Mouse (Mus musculus) activated CD4-positive, CD25-positive, alpha-beta regulatory T cell (primary cell): ENCODE results near the gene Mcrs1. TPM values are rescaled to one million over a fixed set of nuclear protein-coding genes. Genes with fewer than 3 reads are reported as not detected.

Experiments
- polyA plus RNA-seq, 2 experiments: library from polyadenylated mRNA; unstranded; fragments of 100-300 nt; shearing (Covaris generic); gene quantifications; one replicate each; pipeline ENCODE4 v1.2.1; 2017

Gene Mcrs1
- 100 to 1,000 TPM in 1 of 2 experiments, 10 to 100 TPM in 1; 99.5 to 122 TPM for polyA plus RNA-seq

DNA sequence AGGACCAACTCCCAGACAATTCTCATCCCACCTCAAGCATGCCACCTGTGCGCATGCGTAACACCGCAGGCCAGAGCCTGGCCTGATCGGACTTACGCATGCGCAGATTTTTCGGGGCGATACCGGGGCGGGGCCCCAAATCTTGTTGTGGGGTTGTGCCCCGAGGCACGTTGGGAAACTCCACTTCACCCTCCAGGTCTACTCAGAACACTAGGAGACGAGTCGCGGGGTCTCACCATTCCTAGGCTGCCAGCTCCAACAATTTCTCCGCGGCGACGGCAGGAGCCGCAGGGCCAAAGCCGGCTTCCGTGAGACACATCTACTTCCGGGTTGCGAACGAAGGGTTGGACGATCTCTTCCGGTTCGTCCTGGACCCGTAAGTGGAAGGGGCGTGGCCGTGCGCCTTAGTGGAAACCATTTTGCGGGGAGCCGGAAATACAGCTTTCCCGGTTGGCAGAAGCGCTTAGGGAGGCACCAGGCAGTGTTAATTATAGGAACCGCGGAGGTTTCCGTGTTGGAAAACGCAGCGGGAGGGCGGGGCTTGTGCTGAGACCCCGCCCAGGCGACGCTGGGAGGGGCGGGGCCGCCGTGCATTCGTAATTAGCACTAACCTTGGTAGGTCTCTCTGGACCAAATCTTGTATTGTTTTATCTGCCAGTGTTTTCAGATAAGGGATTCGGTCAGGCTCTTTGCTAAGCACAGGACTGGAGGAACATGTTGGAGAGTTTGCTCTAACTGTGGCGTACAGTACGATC is at the start of gene Mcrs1:
TSS of gene Mcrs1 (minus strand) at position 336 of the 755 bp plus-strand sequence.

DNA sequence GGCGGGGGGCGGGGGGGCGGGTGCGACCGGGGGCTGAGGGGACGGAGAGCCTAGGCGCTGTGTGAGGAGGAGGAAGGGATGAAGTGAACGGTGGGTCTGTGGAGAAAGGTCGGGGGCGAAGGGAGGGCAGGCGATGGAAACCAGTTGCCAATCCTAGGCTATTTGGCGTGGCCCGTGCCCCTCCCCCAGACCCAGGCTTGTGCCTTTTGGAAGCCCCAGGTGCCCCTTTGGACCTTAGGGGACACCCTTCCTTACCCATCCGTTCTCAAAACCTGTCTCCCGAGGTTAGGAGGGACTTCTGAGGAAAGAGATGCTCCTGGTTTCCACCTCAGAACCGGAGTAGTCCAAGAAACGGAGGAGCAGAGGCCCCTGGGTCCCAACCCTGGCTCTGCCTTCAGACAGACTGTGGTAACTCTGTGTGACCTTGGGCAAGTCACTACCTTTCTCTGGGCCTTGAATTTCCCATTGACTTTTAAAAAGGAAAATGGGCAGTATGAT is 43.8 kb upstream of the Mcrs1 start, which contains the start of gene Fam186b:
TSS of gene Fam186b (minus strand) at position 405 of the 498 bp plus-strand sequence.

DNA sequence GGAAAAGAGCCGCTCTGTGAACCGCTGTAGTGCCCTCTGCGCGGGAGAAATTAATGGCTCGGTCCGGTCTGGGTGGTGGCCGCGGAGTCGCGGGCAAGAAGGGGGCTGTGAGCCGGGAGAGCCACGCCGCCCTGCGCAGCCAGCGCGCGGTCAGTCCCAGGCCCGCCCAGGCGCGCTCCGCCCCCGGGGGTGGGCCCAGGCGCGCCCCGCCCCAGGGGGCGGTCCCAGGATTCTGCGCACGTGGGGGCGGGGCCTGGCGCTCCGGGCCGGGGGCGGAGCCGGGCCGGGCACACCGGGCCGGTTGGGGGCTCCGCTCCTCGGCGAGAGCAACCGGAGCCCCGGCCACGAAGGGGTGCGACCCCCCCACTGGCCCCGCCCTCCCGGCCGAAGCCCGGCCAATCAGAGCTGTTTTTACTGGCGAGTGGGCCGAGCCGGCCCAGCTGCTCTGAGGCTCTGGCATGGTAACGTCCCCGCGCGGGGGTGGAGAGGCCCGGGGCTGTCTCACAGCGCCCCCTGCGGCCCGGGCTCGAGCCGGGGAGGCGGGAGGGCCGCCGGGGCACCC is 43.1 kb upstream of the Mcrs1 start, which contains the start of gene Prpf40b:
TSS of gene Prpf40b (plus strand) at position 275 of the 562 bp plus-strand sequence.

DNA sequence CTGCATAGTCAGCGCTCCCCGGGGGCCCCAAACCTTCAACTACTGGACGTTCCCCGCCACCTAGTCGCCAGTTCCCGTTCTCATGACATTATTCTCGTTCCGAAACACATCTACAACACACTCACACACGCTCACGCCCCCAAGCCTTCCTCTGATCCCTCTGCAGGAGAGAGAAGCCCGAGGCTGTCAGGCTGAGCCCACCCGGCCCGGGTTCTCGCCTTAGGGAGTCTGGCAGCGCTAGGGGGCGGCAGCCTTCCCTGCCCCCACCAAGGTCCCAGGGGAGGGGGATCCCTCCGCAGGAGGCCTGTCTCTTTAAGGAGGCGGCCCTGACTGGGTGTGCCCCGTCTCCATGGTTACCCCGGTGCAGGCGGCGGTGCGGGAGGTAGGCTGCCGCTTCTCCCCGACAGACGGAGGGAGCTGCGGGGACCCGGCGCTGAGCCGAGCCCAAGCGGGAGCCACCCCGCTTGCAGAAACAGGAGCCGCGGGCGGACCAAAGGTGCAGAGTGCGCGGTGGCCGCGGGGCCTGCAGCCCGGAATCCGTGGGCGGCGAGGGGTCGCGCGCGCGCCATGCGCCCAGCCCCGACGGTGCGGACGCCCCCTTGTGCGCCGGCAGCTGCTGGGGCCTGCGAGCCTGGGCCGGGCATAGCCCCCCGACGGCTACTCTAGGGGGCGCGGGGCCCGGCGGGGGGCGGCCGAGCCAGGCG is 27.4 kb downstream of the Mcrs1 start, which contains the start of gene Kcnh3:
TSS of gene Kcnh3 (plus strand) at position 654 of the 704 bp plus-strand sequence.

Other genes starting within 250 kb of the Mcrs1 start
- gene Tuba1c, start 222.1 kb downstream of the Mcrs1 start, polyA plus RNA-seq: 10 to 100 TPM; 53.1 to 68.1 TPM
- under 1 TPM in 1 of 2 experiments, not detected in 1; 0.36 TPM for gene Prph, start 196.8 kb downstream of the Mcrs1 start, polyA plus RNA-seq
- 1 to 10 TPM; 3.2 to 3.3 TPM for gene Troap, start 177.4 kb downstream of the Mcrs1 start, polyA plus RNA-seq
- under 1 TPM in 1 of 2 experiments, not detected in 1; 0.20 TPM for gene C1ql4, start 164.1 kb downstream of the Mcrs1 start, polyA plus RNA-seq
- gene Dnajc22, start 158.8 kb downstream of the Mcrs1 start, polyA plus RNA-seq: under 1 TPM in 1 of 2 experiments, not detected in 1; 0.17 TPM
- under 1 TPM in 1 of 2 experiments, not detected in 1; 0.33 TPM for gene Spats2, start 126.0 kb downstream of the Mcrs1 start, polyA plus RNA-seq
- 1 to 10 TPM; 1.1 to 4.1 TPM for gene Kcnh3, start 27.1 kb downstream of the Mcrs1 start, polyA plus RNA-seq
- 10 to 100 TPM in 1 of 2 experiments, 1 to 10 TPM in 1; 4.3 to 17.1 TPM for gene Prpf40b, start 43.1 kb upstream of the Mcrs1 start, polyA plus RNA-seq
- under 1 TPM; 0.32 to 0.38 TPM for gene Fam186b, start 43.9 kb upstream of the Mcrs1 start, polyA plus RNA-seq
- 10 to 100 TPM; 44.2 to 45.5 TPM for gene Fmnl3, start 118.5 kb upstream of the Mcrs1 start, polyA plus RNA-seq
- 100 to 1,000 TPM; 146 to 237 TPM for gene Tmbim6, start 140.9 kb upstream of the Mcrs1 start, polyA plus RNA-seq
- 10 to 100 TPM in 1 of 2 experiments, 1 to 10 TPM in 1; 8.0 to 12.3 TPM for gene Nckap5l, start 205.8 kb upstream of the Mcrs1 start, polyA plus RNA-seq
- gene Bcdin3d, start 222.8 kb upstream of the Mcrs1 start, polyA plus RNA-seq: 10 to 100 TPM; 20.4 to 22.9 TPM